Mouse (Mus musculus) neural tube, embryonic 13.5 days (tissue): Measurements from ENCODE around the gene Defb45. TPM values are rescaled to one million over a fixed set of nuclear protein-coding genes. Genes with fewer than 3 reads are reported as not detected.

Source experiments
- ATAC-seq: fragments of 200-750 bp; cut with Nextera tagmentation; 2 replicates; pipeline ENCODE4 v1.8.0; 2017; ENCODE audit warnings: low read depth, mild to moderate bottlenecking, moderate TSS enrichment, moderate library complexity
- H3K27ac ChIP-seq: fragments of 300-500 bp; sonication (generic); replicated peaks from 2 replicates; pipeline ENCODE4 v1.5.1; 2015; ENCODE audit warnings: moderate library complexity, mild to moderate bottlenecking, inconsistent platforms
- H3K27me3 ChIP-seq: fragments of 300-500 bp; sonication (generic); 2 replicates; pipeline ENCODE4 v1.6.1; 2015; ENCODE audit warnings: mild to moderate bottlenecking, inconsistent platforms
- H3K36me3 ChIP-seq: fragments of 300-500 bp; sonication (generic); 2 replicates; pipeline ENCODE4 v1.6.1; 2015; ENCODE audit warnings: mild to moderate bottlenecking, inconsistent platforms
- H3K4me1 ChIP-seq: fragments of 300-500 bp; sonication (generic); replicated peaks from 2 replicates; pipeline ENCODE4 v1.6.1; 2015; ENCODE audit warnings: inconsistent platforms
- H3K4me2 ChIP-seq: fragments of 300-500 bp; sonication (generic); 2 replicates; pipeline ENCODE4 v1.6.1; 2015; ENCODE audit warnings: inconsistent platforms, mild to moderate bottlenecking, moderate library complexity
- H3K4me3 ChIP-seq: fragments of 300-500 bp; sonication (generic); 2 replicates; pipeline ENCODE4 v1.5.1; 2015; ENCODE audit warnings: mild to moderate bottlenecking, inconsistent platforms
- H3K9ac ChIP-seq: fragments of 300-500 bp; sonication (generic); 2 replicates; pipeline ENCODE4 v1.6.1; 2015; ENCODE audit warnings: moderate library complexity, mild to moderate bottlenecking, inconsistent platforms
- H3K9me3 ChIP-seq: fragments of 300-500 bp; sonication (generic); 2 replicates; pipeline ENCODE4 v1.6.1; 2016; ENCODE audit warnings: inconsistent platforms
- WGBS: fragments of 180-500 bp; shearing (Covaris S2); methylation state at CpG from one replicate; pipeline ENCODE4 v1.1.7; 2015; 5-methylcytosine and 5-hydroxymethylcytosine counted together
- polyA plus RNA-seq: library from polyadenylated mRNA; unstranded; fragments of >200 nt; fragmentation: Nextera tagmentation; extraction: Ambion mirVana; gene quantifications from 2 replicates; pipeline ENCODE4 v1.2.1, GENCODE M21; 2015

The Defb45 gene
- polyA plus RNA-seq, 1 experiment from 2014 or later, result not detected

DNA sequence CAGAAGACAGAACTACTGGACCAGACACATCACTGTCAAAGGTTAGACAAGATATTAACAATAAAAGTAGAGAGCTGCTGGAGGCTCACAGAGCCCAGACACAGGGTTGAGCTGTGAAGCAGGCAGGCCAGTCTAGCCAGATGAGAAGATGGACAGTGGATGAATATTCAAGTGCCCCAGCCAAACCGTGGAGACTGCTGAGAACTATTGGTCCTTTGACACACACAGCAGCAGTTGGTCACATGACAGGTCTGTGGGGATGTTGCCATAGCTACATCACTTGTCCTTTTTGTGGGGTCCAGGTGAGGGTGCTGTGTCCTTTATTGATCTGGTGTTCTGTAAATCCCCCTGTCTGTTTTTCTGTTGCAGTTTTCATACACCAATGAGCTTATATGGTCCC, 26.1 kb upstream of the Defb45 start:
- Histone ChIP-seq H3K4me2 (no peak overlapping the region), H3K4me3 (no peak overlapping the region), H3K9me3 (no peaks in the 10 kb centered on the region), H3K9ac (no peak overlapping the region), H3K27me3 (peaks cover 61% of the 10 kb centered on the region), H3K36me3 (no peaks in the 10 kb centered on the region), H3K4me1 (peaks cover 17% of the 10 kb centered on the region), H3K27ac (no peak overlapping the region)
- no peak for ATAC-seq
- WGBS, result 6% methylated on average over 1 of the region's 1 CpGs

DNA sequence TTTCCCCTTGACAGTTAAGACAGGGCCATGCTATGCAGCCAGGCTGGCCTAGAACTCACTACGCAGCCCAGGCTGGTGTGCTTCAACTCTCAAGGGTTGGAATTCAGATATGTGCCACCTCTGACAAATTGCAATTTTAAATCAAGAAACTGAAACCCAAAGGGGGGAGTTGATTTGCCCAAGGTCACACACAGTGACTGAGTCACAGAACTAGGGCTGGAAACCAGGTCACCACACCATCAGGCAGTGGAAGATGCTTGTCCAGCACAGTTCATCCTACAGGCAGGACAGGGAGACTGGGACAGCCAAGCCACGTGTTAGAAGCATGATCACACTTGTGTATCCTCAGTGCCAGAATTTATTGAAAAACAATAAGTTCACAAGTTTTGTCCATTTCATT, 25.4 kb upstream of the Defb45 start:
- Histone ChIP-seq H3K9ac (no peak overlapping the region), H3K4me2 (no peak overlapping the region), H3K4me1 (peaks cover 17% of the 10 kb centered on the region), H3K27ac (no peak overlapping the region), H3K36me3 (no peaks in the 10 kb centered on the region), H3K4me3 (no peak overlapping the region), H3K27me3 (peaks cover 56% of the 10 kb centered on the region), H3K9me3 (no peaks in the 10 kb centered on the region)
- ATAC-seq, result no peak
- WGBS, result 92% methylated on average over 2 of the region's 2 CpGs

DNA sequence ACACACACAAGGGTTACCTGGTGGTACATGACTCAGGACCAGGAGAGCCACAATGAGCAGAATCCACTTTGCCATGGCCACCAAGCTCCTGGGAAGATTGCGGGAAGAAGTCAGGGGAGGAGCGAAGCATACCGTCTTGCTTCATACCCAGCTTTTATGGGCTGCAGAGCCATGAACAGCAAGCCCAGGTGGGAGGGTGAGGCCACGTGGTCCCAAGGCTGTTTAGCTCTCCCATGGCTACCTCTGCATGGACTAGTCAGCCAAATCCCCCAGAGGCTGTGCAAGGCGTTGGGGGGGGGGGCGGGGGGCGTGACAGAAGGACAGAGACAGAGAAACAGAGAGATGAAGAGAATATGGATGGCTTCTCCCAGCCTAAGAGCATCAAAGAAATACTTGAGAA, 23.8 kb upstream of the Defb45 start, which contains the start of gene Defb25:
Gene Defb25 (minus strand): TSS at position 101 of the 400 bp plus-strand sequence.
- peaks cover 17% of the 10 kb centered on the region for H3K4me1 ChIP-seq
- H3K9me3 ChIP-seq, result no peaks in the 10 kb centered on the region
- no peak within 1 kb of the TSS for H3K4me2 ChIP-seq
- ATAC-seq, result no peak
- H3K27ac ChIP-seq, result no peak within 1 kb of the TSS
- H3K9ac ChIP-seq, result no peak within 1 kb of the TSS
- H3K36me3 ChIP-seq, result no peaks in the 10 kb centered on the region
- WGBS, result 84% methylated on average over 7 of the region's 7 CpGs
- H3K27me3 ChIP-seq, result peaks cover 40% of the 10 kb centered on the region
- no peak within 1 kb of the TSS for H3K4me3 ChIP-seq

DNA sequence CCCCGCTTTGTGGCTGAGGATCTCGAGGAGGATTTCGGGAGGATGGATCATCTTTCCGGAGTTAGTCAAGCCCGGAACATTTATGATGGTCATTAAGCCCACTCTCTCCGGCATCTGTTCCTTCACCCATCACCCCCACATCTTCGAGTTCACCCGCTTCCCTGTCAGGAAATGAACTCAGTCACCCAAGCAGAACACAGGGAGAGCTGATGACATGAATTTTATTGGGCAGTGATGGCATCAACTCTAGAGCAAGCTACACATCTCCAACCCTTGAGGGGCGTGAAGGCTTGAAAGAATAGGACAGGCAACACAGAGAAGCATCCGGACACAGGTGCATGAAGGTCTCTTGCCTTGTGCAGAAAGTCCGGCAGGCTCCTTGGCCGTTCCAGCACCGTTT, 23.0 kb upstream of the Defb45 start:
- no peak for ATAC-seq
- H3K9me3 ChIP-seq, result no peaks in the 10 kb centered on the region
- no peak overlapping the region for H3K4me2 ChIP-seq
- H3K27me3 ChIP-seq, result peaks cover 32% of the 10 kb centered on the region
- 76% methylated on average over 13 of the region's 13 CpGs for WGBS
- peaks cover 13% of the 10 kb centered on the region for H3K4me1 ChIP-seq
- H3K9ac ChIP-seq, result no peak overlapping the region
- no peak overlapping the region for H3K4me3 ChIP-seq
- no peaks in the 10 kb centered on the region for H3K36me3 ChIP-seq
- H3K27ac ChIP-seq, result no peak overlapping the region

DNA sequence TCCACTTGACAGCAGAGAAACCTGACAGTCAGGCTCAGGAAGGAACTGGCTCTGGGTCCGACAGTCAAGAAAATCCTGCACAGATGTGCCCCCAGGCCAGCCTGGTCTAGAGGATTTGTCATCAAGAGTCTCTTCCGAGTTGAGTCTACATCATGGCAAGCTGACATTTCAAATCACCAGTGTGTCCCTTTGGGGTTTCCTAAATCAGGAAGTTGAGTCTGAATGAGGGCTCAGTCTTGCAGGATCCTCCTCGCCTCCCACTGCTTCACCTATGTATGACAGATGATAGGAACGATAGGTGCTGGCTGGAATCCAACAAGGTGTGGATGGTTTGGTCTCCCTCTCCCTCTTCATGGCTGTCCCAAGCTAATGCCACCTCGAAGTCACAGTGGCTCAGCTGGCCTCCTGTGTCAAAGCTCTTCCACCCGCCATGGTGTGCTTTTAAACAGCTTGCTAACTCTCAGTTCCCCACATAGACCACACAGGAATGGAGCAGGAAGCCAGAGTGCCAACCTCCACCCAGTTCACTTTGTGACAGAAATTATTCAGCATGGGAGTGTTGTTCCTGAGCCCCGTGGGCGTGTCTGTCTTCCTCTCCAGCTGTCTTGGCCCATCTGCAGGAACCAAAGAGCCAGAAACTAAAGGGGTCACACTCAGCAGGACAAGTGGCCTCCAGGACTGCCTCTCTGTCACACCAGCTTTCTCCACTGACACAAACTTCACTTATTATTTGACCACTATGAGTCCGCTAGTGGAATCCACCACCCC, 21.4 kb upstream of the Defb45 start:
- Histone ChIP-seq H3K27ac (no peak overlapping the region), H3K9me3 (no peaks in the 10 kb centered on the region), H3K4me1 (peaks cover 5% of the 10 kb centered on the region), H3K4me2 (no peak overlapping the region), H3K36me3 (no peaks in the 10 kb centered on the region), H3K9ac (no peak overlapping the region), H3K27me3 (peaks cover 16% of the 10 kb centered on the region), H3K4me3 (no peak overlapping the region)
- no peak for ATAC-seq
- WGBS, result 79% methylated on average over 9 of the region's 9 CpGs

DNA sequence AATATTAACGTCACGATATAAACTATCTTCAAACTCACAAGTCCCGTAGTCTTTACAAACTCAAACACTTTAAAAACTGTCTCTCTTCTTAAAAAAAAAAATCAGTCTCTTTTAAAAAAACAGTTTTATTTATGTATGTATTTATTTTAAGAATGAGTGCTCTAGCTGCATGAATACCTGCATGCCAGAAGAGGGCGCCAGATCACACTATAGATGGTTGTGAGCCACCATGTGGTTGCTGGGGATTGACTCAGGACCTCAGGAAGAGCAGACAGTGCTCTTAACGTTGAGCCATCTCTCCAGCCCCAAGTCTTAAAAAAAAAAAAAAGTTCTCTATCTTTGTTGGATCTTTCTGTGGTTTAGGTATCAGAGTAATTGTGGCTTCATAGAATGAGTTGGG, 18.2 kb upstream of the Defb45 start:
- no peaks in the 10 kb centered on the region for H3K36me3 ChIP-seq
- H3K9me3 ChIP-seq, result no peaks in the 10 kb centered on the region
- H3K4me3 ChIP-seq, result no peak overlapping the region
- H3K4me2 ChIP-seq, result no peak overlapping the region
- no peaks in the 10 kb centered on the region for H3K27me3 ChIP-seq
- H3K4me1 ChIP-seq, result no peaks in the 10 kb centered on the region
- WGBS, result 52% methylated on average over 5 of the region's 5 CpGs
- no peak overlapping the region for H3K27ac ChIP-seq
- no peak for ATAC-seq
- no peak overlapping the region for H3K9ac ChIP-seq

DNA sequence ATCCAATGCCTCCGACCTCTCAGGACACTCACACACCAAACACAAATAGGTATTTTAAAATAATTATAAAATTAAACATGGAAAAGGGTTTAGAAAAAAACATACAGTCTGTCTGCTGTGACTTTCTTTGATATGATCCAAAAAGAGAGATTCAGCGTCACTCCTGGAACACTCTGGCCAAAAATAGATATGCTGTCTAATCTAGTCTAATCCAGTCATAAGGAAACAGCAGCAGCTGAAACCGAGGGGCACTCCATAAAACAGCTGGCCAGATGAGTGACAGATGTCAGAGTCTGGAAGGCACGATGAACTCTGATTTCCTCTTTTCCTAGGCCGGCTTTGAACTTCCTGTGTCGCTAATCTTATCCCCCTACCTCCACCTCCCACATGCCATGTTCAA, 17.3 kb upstream of the Defb45 start:
- Histone ChIP-seq H3K36me3 (no peaks in the 10 kb centered on the region), H3K27me3 (no peaks in the 10 kb centered on the region), H3K9ac (no peak overlapping the region), H3K9me3 (no peaks in the 10 kb centered on the region), H3K27ac (no peak overlapping the region), H3K4me3 (no peak overlapping the region), H3K4me2 (no peak overlapping the region), H3K4me1 (no peaks in the 10 kb centered on the region)
- 88% methylated on average over 6 of the region's 6 CpGs for WGBS
- no peak for ATAC-seq

DNA sequence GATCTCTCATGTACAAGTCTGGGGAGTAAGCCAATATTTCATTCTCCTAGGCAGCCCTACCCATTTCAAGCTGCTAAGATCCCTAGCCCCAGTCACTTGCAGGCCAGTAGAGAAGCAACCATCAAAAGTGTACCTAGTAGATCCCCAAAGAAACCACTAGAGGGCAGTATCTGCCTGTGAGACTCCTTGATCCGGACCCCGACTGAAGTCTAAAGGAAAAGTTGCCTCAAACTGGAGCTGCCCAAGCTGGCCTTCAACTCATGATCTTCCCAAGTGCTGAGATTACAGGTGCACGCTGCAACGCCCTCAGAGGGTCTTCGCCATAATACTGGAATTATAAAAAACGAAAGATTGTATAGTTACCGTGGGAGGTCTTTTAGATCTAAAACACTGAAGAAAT, 16.4 kb upstream of the Defb45 start:
- Histone ChIP-seq H3K4me1 (no peaks in the 10 kb centered on the region), H3K4me3 (no peak overlapping the region), H3K9ac (no peak overlapping the region), H3K4me2 (no peak overlapping the region), H3K36me3 (no peaks in the 10 kb centered on the region), H3K27me3 (no peaks in the 10 kb centered on the region), H3K27ac (no peak overlapping the region), H3K9me3 (no peaks in the 10 kb centered on the region)
- WGBS, result 9% methylated on average over 7 of the region's 7 CpGs
- ATAC-seq, result peak; percentile 59

DNA sequence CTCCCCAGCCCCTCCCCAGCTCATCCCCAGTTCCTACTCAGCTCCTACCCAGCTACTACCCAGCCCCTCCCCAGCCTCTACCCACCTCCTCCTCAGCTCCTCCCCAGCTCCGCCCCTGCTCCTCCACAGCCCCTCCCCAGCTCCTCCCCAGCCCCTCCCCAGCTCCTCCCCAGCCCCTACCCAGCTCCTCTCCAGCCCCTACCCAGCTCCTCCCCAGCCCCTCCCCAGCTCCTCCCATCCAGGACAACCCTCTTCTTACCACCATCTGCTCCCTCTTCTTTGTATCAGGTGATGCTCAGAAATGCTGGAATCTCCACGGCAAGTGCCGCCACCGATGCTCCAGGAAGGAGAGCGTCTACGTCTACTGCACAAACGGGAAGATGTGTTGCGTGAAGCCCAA, 13.0 kb upstream of the Defb45 start:
- H3K9ac ChIP-seq, result no peak overlapping the region
- WGBS, result 30% methylated on average over 8 of the region's 8 CpGs

DNA sequence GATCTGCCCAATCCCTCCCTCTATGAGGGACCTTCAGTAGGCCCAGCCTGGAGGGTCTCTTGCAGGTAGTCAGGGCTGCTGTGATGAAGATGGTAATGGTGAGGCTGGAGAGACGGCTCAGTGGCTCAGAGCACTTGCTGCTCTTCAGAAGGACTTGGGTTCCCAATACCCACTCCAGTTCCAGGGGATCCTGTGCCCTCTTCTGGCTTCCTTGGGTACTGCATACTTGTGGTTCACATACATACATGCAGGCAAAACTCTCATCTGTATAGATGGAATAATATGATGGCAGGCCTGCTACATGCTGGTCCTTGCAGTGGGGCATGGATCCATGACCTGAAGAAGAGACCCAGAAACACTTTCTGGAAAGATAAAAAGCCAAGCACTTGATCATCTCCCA, 9.5 kb upstream of the Defb45 start:
- Histone ChIP-seq H3K9ac (no peak overlapping the region), H3K9me3 (peaks cover 4% of the 10 kb centered on the region; the same call in 1 of the 2 replicates), H3K27me3 (no peaks in the 10 kb centered on the region), H3K4me2 (no peak overlapping the region), H3K36me3 (no peaks in the 10 kb centered on the region), H3K4me1 (no peaks in the 10 kb centered on the region), H3K27ac (no peak overlapping the region), H3K4me3 (no peak overlapping the region)
- ATAC-seq, result no peak
- WGBS, result 81% methylated on average over 1 of the region's 1 CpGs

More for the DNA sequence above, 13.0 kb upstream of the Defb45 start:
- Histone ChIP-seq H3K4me1 (no peaks in the 10 kb centered on the region), H3K9me3 (peaks cover 4% of the 10 kb centered on the region; the same call in 1 of the 2 replicates), H3K4me2 (no peak overlapping the region), H3K27me3 (no peaks in the 10 kb centered on the region), H3K4me3 (no peak overlapping the region), H3K36me3 (no peaks in the 10 kb centered on the region), H3K27ac (no peak overlapping the region)
- no peak for ATAC-seq

DNA sequence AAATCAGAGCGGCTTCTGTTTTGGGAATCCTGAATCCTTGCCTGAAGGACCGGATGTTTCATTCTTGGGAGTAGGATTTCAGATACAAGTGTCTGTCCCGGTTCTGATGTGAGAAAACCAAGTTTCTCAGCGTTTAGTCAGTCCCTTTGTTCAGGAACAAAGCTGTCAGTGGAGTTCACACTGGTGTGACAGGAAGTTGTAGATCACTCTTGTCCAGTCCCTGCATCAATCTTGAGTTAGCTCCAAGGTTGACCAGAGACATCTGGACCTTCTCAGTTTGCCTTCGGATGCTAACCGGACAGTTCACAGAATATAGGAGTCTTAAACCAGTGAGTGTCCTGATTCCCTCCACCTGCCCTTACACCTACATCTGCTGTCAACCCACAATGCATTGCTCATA, 8.5 kb upstream of the Defb45 start:
- no peaks in the 10 kb centered on the region for H3K36me3 ChIP-seq
- H3K4me1 ChIP-seq, result no peaks in the 10 kb centered on the region
- peaks cover 4% of the 10 kb centered on the region; the same call in 1 of the 2 replicates for H3K9me3 ChIP-seq
- no peak overlapping the region for H3K4me2 ChIP-seq
- H3K9ac ChIP-seq, result no peak overlapping the region
- ATAC-seq, result no peak
- no peak overlapping the region for H3K4me3 ChIP-seq
- no peak overlapping the region for H3K27ac ChIP-seq
- no peaks in the 10 kb centered on the region for H3K27me3 ChIP-seq
- WGBS, result 63% methylated on average over 6 of the region's 6 CpGs

DNA sequence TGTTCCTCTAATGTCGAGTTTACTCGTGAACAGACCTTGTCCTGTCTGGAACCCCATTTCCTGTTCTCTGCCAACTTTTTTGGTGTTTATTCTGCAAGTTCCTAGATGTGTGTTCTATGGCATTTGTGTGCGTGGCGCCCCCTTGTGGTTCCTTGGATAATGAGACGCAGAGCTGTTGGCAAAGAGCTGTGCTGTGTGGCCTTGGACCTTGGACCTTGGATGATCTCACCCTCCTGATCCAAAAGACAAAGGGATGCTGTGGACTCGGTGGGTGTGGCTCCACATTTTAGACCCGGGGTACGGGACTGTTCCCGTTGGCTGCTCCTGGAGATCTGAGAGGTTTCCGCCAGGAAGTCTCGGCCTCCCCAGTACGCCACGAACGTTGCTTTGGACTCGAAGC, 4.9 kb upstream of the Defb45 start, which contains the start of gene Defb36:
Gene Defb36 (plus strand): TSS at position 271 of the 400 bp plus-strand sequence.
- ATAC-seq, result no peak
- 87% methylated on average over 15 of the region's 15 CpGs for WGBS
- Histone ChIP-seq H3K36me3 (no peaks in the 10 kb centered on the region), H3K9me3 (peaks cover 4% of the 10 kb centered on the region; the same call in 1 of the 2 replicates), H3K27ac (no peak within 1 kb of the TSS), H3K4me3 (no peak within 1 kb of the TSS), H3K4me1 (no peaks in the 10 kb centered on the region), H3K27me3 (no peaks in the 10 kb centered on the region), H3K4me2 (no peak within 1 kb of the TSS), H3K9ac (no peak within 1 kb of the TSS)
